ENCODE assay signal across 12 mouse cellular contexts in the genomic region with DNA sequence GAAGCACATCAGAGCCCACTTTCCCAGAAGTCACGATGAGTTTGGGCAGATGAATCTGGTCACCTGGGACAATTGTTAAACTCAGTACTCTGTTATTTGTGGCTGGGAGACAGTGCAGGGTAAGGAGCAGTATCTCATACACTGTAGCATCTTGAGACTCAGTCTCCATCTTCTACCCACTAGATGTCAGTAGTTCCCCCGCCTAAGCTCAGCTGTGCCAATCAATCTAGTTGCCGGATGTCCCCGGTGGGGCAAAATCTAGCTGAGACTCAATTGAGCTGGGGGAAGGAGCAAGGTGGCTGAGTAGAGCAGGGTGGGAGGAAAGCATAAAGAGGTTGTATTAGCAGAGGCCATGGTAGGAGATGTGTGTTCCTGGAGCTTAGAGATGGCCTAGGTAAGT. TPM values are rescaled to one million over a fixed set of nuclear protein-coding genes. Genes with fewer than 3 reads are reported as not detected.
DNase-seq lines count a peak whose midpoint lies in the region; ATAC-seq and TF ChIP-seq lines count a peak whose summit lies in the region.
"Had no signal": no experiment of that assay in that cellular context is flagged by ENCODE, and none has a peak within 500 bp of the region (broad histone marks: within the 10 kb centered on the region; RNA-seq: fewer than 3 reads in every experiment).

No protein-coding gene starts in this region.

- intact Hi-C loops in left cerebral cortex, adult 2 months (cut with DNase I): loop anchor here (5.0 kb wide), 1 partner anchor 216 kb away; no protein-coding TSS in a partner anchor
- intact Hi-C loops in left cerebral cortex, postnatal 25 days (cut with DNase I): loop anchor here (2.0 kb wide), 1 partner anchor 216 kb away; no protein-coding TSS in a partner anchor

- no peak overlapping the region for H3K27ac ChIP-seq in left cerebral cortex, adult 2 months
- H3K27ac ChIP-seq: embryonic facial prominence, embryonic 13.5 days; liver, embryonic 15.5 days had no signal

- DNase-seq in cerebellum, postnatal 10 days: peak; percentile 52 to 56
- no peak for DNase-seq in cerebellum, postnatal 36 days
- DNase-seq in left cerebral cortex, adult 2 months (ENCODE audit: extremely low spot score in 1 of 2, low spot score in 2 of 2): no peak
- DNase-seq in left cerebral cortex, postnatal 25 days (ENCODE audit: low spot score in 2 of 2): no peak
- peak; percentile 28 for DNase-seq in brain, adult 2 months (ENCODE audit: low read depth, low spot score)
- DNase-seq in urinary bladder, postnatal 10 days (ENCODE audit: low spot score): no peak
- DNase-seq: adrenal gland, adult 2 months had no signal

- peak; percentile 85 for ATAC-seq in megakaryocyte progenitor cell, adult 5-6 weeks (replicated peaks; ENCODE audit: poor library complexity)
- ATAC-seq in activated CD4-positive, CD25-positive, alpha-beta regulatory T cell, adult 4 months: no peak

- H3K4me3 ChIP-seq in left cerebral cortex, adult 2 months: no peak overlapping the region
- H3K4me3 ChIP-seq: embryonic facial prominence, embryonic 13.5 days; heart, embryonic 12.5 days; liver, embryonic 15.5 days had no signal

- TF ChIP-seq CTCF in left cerebral cortex, adult 2 months (IDR thresholded peaks at IDR 0.05): peak; percentile 39

RNA-seq across cellular contexts. Expression of a gene that starts 57.7 kb away (rescaled TPM):
- 10 to 100 TPM; 18.8 to 25.9 TPM for total RNA-seq in left cerebral cortex, adult 2 months (2021)
- total RNA-seq in left cerebral cortex, postnatal 25 days (2021): 10 to 100 TPM; 24.3 to 25.5 TPM
- total RNA-seq in megakaryocyte progenitor cell, adult 5-6 weeks (2015): 47.0 and 66.0 TPM in 2 replicates
- total RNA-seq in megakaryocyte progenitor cell, adult 5-6 weeks (2017): 31.7 and 35.1 TPM in 2 replicates
- polyA plus RNA-seq in activated CD4-positive, CD25-positive, alpha-beta regulatory T cell, adult 4 months (2017; shearing (Covaris generic)): 10 to 100 TPM; 27.2 to 40.5 TPM

RNA-seq across cellular contexts. Expression of a gene that starts 57.8 kb away (rescaled TPM):
- 10 to 100 TPM; 56.4 to 58.7 TPM for total RNA-seq in left cerebral cortex, adult 2 months (2021)
- 10 to 100 TPM; 59.6 to 62.9 TPM for total RNA-seq in left cerebral cortex, postnatal 25 days (2021)
- total RNA-seq in megakaryocyte progenitor cell, adult 5-6 weeks (2015): 17.9 and 20.9 TPM in 2 replicates
- 28.7 and 29.1 TPM in 2 replicates for total RNA-seq in megakaryocyte progenitor cell, adult 5-6 weeks (2017)
- 10 to 100 TPM; 18.4 to 19.8 TPM for polyA plus RNA-seq in activated CD4-positive, CD25-positive, alpha-beta regulatory T cell, adult 4 months (2017; shearing (Covaris generic))

Comparison
In these comparisons a context has a peak if more than half of its experiments do, and no peak if none do; other contexts are left out.
1. DNase-seq: peak in cerebellum, postnatal 10 days (2 of 2) and brain, adult 2 months (single experiment); none in cerebellum, postnatal 36 days (0 of 2), left cerebral cortex, adult 2 months (0 of 2), left cerebral cortex, postnatal 25 days (0 of 2) and urinary bladder, postnatal 10 days (single experiment).